Mouse (Mus musculus) activated CD4-positive, CD25-positive, alpha-beta regulatory T cell, adult 4 months (primary cell): ENCODE data around the gene Gm20532. TPM values are rescaled to one million over a fixed set of nuclear protein-coding genes. Genes with fewer than 3 reads are reported as not detected.

Experiments used
- ATAC-seq: one replicate; pipeline ENCODE4 v1.8.0; 2017
- polyA plus RNA-seq, 2 experiments: library from polyadenylated mRNA; unstranded; fragments of 100-300 nt; shearing (Covaris generic); gene quantifications; one replicate each; pipeline ENCODE4 v1.2.1; 2017

The Gm20532 gene
- polyA plus RNA-seq, 2 experiments from 2014 or later = not detected

DNA sequence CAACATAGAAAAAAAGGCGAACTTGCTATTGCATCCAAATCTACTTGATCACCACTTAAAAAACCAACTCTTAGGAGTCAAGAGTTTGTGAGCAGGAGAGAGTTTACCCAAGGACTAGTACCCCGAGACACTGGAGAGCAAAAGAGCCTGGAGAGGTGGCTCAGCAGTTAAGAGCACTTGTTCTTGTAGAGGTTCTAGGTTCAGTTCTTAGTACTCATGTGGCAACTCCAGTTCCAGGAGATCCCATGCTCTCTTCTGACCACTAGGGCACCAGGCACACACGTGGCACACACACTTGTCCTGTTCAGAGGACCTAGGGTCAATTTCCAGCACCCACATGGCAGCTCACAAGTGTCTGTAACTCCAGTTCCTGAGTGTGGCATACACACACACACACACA, 39.6 kb downstream of the Gm20532 start:
- ATAC-seq = no peak

- peak; percentile 59 for ATAC-seq
Observed at GRCm38 (mm10) chr2:26627921-26628739, 41.7 kb downstream of the Gm20532 start, which contains the start of gene Fam69b. Fam69b (plus strand) TSS chr2:26628457.

- no peak for ATAC-seq
Observed at GRCm38 (mm10) chr2:26628792-26629437, 42.5 kb downstream of the Gm20532 start.

GRCm38 (mm10) chr2:26632541-26633395, 46.3 kb downstream of the Gm20532 start:
- ATAC-seq = no peak

DNA sequence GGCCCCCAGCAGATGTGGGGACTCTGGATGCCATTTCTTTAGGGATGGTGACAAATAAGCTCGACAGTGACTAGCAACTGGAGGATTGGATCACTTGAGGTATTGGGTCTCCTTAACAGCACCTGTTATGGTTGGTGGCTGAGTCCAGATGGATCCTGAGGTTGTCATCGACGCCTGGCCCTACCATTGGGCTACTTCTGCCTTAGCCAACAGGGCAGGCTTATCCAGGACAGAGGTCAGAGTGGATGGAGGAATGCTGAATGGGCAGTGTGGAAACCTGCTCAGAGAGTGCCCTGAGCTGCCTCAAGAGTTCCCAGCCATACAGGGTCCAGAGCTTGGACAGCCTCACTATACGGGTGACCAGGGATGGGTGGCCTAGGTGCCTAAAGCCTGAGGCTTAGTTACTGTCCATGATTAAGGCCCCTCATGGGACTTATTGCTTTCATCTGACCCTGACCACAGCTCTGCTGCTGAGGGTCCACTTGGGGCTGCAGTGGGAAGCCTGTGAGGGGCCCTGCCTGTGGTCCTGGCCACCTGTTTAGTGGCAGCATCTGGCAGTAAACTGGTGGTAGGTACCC, 47.6 kb downstream of the Gm20532 start:
- ATAC-seq = no peak

DNA sequence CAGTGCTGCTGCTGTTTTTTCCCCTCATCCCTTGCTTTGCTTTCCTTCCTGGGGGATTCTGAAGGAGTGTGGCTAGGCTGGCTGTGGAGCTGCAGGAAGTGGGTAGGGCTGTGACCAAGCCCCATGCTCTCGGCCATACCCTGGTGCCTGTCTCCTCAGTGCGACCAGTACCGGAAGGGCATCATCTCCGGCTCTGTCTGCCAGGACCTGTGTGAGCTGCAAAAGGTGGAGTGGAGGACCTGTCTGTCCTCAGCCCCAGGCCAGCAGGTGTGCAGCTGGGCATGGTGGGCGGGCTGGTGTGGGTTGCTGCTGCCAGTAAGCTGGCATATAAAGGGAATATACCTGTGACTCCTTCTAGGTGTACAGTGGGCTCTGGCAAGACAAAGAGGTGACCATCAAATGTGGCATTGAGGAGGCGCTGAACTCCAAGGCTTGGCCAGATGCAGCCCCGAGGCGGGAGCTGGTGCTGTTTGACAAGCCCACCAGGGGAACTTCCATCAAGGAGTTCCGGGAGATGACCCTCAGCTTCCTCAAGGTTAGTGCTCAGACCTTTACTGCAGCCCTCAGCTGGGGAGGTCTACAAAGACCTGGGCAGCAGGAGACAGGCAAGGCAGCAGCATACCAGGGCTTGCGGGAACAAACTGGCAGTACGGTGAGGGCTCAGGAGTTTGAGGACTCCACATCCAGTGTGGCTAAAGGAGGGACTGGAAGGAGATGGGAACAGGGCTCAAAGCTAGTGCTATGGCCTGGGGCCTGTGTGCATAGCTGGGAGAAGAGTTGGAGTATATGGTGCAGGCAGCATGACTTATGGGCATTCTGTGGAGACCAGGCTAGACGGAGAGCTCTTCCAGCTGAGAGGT, 48.4 kb downstream of the Gm20532 start:
- ATAC-seq = no peak

- ATAC-seq = no peak
Observed at GRCm38 (mm10) chr2:26635489-26636324, 49.3 kb downstream of the Gm20532 start.

DNA sequence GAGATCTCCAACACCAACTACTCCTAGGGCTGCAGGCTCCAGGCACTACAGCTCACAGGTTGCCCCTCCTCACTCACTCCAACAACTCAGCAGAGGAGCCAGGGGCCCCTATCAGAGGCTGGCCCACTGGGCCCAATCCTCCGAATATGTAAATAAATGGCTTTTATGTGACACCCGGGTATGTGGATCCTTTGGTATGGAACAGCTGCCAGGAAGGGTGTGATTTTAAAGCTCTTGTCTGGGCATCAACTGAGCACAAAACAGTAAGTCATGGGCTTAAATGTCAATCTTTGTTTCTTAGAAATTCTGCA, 49.8 kb downstream of the Gm20532 start:
- ATAC-seq = no peak

DNA sequence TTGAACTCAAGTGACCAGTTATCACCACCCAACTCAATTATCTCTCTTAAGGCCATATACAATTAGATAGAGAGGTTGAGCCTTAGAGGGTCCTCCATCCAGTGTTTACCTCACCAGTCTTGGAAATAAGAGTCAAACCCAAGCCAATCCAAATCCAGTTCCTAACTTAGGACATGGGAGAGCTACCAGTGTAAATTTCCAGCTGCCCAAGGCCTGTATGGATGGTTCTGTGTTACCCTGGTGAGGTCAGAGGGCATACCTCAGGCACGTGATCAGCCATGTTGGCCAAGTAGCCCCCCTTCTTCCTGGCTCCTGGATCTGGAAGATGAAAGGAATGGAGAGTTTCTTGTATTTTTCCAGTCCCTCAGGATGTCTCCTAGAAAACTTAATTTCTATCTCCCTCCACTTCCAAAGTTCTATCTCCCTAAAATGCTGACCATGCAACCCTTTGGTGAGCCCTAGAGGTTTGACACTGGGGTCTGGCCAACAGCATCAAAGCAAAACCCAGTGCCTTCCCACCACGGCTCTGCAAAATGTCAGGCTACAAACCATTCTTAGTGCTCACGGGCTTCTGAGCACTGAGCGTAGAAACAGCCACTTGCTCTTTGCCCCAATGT, 51.0 kb downstream of the Gm20532 start:
- no peak for ATAC-seq

DNA sequence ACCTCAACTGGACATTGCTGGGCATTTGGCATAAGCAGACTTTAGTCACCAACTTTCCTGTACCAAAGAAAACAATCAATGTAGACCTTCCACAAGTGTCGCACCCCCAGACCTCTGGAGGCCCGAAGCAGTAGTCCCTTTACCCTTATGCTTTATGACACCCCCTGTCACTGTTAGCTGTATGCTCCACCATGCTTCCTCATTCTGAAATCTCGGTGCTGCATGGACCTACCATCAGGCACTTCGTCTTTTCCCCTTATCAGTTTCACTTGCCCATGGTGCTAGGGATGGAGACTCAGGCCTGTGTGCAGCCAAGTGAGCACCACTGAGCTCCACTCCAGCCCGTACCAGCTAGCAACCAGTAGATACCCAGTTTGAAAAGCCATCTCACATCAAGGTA, 51.6 kb downstream of the Gm20532 start:
- ATAC-seq = no peak

DNA sequence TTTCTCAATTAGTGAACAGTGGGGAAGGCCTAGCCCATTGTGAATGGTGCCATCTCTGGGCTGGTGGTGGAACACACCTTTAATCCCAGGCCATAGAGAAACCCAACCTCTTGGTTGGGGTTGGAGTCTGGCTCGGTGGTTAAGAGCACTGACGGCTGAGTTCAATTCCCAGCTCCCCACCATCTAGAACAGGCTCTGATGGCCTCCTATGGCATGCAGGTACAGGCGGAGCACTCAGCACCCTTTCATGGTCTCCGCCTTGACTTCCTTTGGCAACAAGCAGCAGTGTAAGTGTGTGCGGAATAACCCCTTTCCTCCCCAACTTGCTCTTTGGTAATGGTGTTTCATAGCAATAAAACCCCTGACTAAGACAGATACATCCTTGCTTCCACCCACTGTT, 52.1 kb downstream of the Gm20532 start:
- no peak for ATAC-seq

DNA sequence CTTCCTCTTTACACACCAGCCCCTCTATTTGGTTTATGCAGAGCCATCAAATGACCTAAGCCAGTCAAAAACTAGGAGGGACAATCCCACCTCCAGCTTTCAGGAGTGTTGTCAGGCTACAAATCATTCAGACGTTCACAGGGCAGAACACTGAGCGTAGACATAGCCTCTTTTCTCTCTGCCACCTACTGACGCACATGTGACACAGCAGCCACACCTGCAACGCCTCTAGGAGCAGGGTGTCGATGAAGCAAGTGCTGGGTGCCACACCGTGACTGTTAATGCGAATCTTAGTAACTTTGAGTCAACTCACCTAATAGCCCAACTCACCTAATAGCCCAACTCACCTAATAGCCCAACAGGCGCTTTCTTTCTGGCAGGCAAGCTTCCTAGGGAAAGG, 52.6 kb downstream of the Gm20532 start:
- peak; percentile 33 for ATAC-seq

GRCm38 (mm10) chr2:26639838-26640830, 53.7 kb downstream of the Gm20532 start:
- peak; percentile 86 for ATAC-seq

- ATAC-seq = no peak
Observed at GRCm38 (mm10) chr2:26641006-26641647, 54.7 kb downstream of the Gm20532 start.

GRCm38 (mm10) chr2:26643942-26644341, 57.5 kb downstream of the Gm20532 start:
- ATAC-seq = no peak

- ATAC-seq = peak; percentile 96
Observed at GRCm38 (mm10) chr2:26646643-26647293, 60.3 kb downstream of the Gm20532 start.

- ATAC-seq = no peak
Observed at GRCm38 (mm10) chr2:26654687-26655086, 68.2 kb downstream of the Gm20532 start.

DNA sequence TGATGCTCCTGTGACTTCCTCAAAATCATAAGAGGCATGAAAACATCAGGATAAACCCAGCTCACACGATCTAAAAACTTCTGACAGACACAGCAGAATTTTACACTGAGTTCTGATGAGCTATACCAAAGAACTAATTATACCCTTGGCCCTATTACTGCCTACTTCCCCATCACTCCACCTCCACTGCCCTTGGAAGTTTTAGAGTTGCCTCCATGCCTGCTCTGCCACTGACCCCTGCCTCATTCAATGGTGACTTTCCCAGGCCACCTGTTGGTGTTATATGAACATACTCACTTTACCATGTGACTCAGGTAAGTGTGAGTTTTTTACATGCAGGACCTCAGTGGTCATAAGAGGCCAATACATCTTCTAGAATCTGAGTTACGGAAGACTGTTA, 71.0 kb downstream of the Gm20532 start:
- ATAC-seq = no peak
